ENCODE assay signal across 9 mouse cellular contexts in genomic region chr11:85577816-85578645, GRCm38 (mm10).
DNase-seq lines count a peak whose midpoint lies in the region; ATAC-seq lines count a peak whose summit lies in the region.
"Had no signal": no experiment of that assay in that cellular context is flagged by ENCODE, and none has a peak within 500 bp of the region (broad histone marks: within the 10 kb centered on the region; RNA-seq: fewer than 3 reads in every experiment).

No protein-coding gene starts in this region.

- no peak overlapping the region for H3K9ac ChIP-seq in embryonic facial prominence, embryonic 12.5 days
- no peak overlapping the region for H3K9ac ChIP-seq in hindbrain, embryonic 14.5 days
- H3K9ac ChIP-seq in midbrain, embryonic 16.5 days (ENCODE audit: low read depth, low read length) = no peak overlapping the region

- H3K4me3 ChIP-seq in embryonic facial prominence, embryonic 12.5 days = no peak overlapping the region
- no peak overlapping the region for H3K4me3 ChIP-seq in hindbrain, embryonic 14.5 days (replicated peaks; ENCODE audit: low read length)
- no peak overlapping the region for H3K4me3 ChIP-seq in midbrain, embryonic 16.5 days (ENCODE audit: low read depth, low read length)
- H3K4me3 ChIP-seq: limb, embryonic 10.5 days had no signal

- H3K36me3 ChIP-seq in embryonic facial prominence, embryonic 12.5 days = no peaks in the 10 kb centered on the region
- H3K36me3 ChIP-seq in hindbrain, embryonic 14.5 days (replicated peaks; ENCODE audit: control insufficient read depth, insufficient read depth) = no peaks in the 10 kb centered on the region
- H3K36me3 ChIP-seq in midbrain, embryonic 16.5 days (ENCODE audit: control insufficient read depth, insufficient read depth, low read length) = no peaks in the 10 kb centered on the region

- H3K27me3 ChIP-seq in embryonic facial prominence, embryonic 12.5 days = no peaks in the 10 kb centered on the region
- no peaks in the 10 kb centered on the region for H3K27me3 ChIP-seq in hindbrain, embryonic 14.5 days (ENCODE audit: control insufficient read depth, insufficient read depth, low read length)
- no peaks in the 10 kb centered on the region for H3K27me3 ChIP-seq in midbrain, embryonic 16.5 days (ENCODE audit: control insufficient read depth, insufficient read depth, low read depth, low read length)

- H3K9me3 ChIP-seq in embryonic facial prominence, embryonic 12.5 days = no peaks in the 10 kb centered on the region
- H3K9me3 ChIP-seq in hindbrain, embryonic 14.5 days (ENCODE audit: control insufficient read depth, low read length) = no peaks in the 10 kb centered on the region
- no peaks in the 10 kb centered on the region for H3K9me3 ChIP-seq in midbrain, embryonic 16.5 days (replicated peaks; ENCODE audit: control insufficient read depth, low read length, poor library complexity, severe bottlenecking)
- H3K9me3 ChIP-seq: limb, embryonic 10.5 days had no signal

- H3K4me1 ChIP-seq in embryonic facial prominence, embryonic 12.5 days = peaks cover 10% of the 10 kb centered on the region
- peaks cover 6% of the 10 kb centered on the region; the same call in 1 of the 2 replicates for H3K4me1 ChIP-seq in hindbrain, embryonic 14.5 days (replicated peaks; ENCODE audit: control insufficient read depth, insufficient read depth, low read length)
- peaks cover 5% of the 10 kb centered on the region; the same call in 1 of the 2 replicates for H3K4me1 ChIP-seq in midbrain, embryonic 16.5 days (ENCODE audit: control insufficient read depth, insufficient read depth, low read length)

- DNase-seq in left cerebral cortex, postnatal 10 days (ENCODE audit: extremely low spot score in 1 of 2, low spot score in 2 of 2) = peak; percentile 2 to 43
- no peak for DNase-seq in left cerebral cortex, adult 9 months (ENCODE audit: low spot score in 2 of 2)
- no peak for DNase-seq in hindbrain, embryonic 14.5 days (ENCODE audit: low spot score)
- no peak for DNase-seq in cerebellum, adult 11-12 months
- DNase-seq in testis, postnatal 10 days (ENCODE audit: low spot score) = no peak

- no peak overlapping the region for H3K4me2 ChIP-seq in embryonic facial prominence, embryonic 12.5 days (replicated peaks)
- no peak overlapping the region for H3K4me2 ChIP-seq in hindbrain, embryonic 14.5 days (replicated peaks)
- H3K4me2 ChIP-seq in midbrain, embryonic 16.5 days (ENCODE audit: low read length) = no peak overlapping the region

- intact Hi-C loops in left cerebral cortex, postnatal 10 days (cut with DNase I) = no loop called here

- 40% methylated on average over 15 of the region's 15 CpGs for WGBS in embryonic facial prominence, embryonic 12.5 days
- 58% methylated on average over 15 of the region's 15 CpGs for WGBS in hindbrain, embryonic 14.5 days
- WGBS in midbrain, embryonic 16.5 days = 49% methylated on average over 15 of the region's 15 CpGs

- ATAC-seq in embryonic facial prominence, embryonic 12.5 days (ENCODE audit: insufficient number of reproducible peaks, insufficient read depth, low FRiP score, low TSS enrichment) = no peak
- ATAC-seq in hindbrain, embryonic 14.5 days (ENCODE audit: low FRiP score) = no peak
- no peak for ATAC-seq in midbrain, embryonic 16.5 days
- ATAC-seq in activated CD4-positive, CD25-positive, alpha-beta regulatory T cell, adult 4 months = no peak

- H3K27ac ChIP-seq in embryonic facial prominence, embryonic 12.5 days = 0 out of 2 replicates have a peak overlapping the region, but pooled peaks have one; percentile 41
- peak overlapping the region; percentile 50 for H3K27ac ChIP-seq in hindbrain, embryonic 14.5 days
- H3K27ac ChIP-seq in midbrain, embryonic 16.5 days (ENCODE audit: low read length) = peak overlapping the region; percentile 31; the same call in 1 of the 2 replicates
- H3K27ac ChIP-seq: limb, embryonic 10.5 days had no signal

Comparison
In these comparisons a context has a peak if more than half of its experiments do, and no peak if none do; other contexts are left out.
1. DNase-seq: peak in left cerebral cortex, postnatal 10 days (2 of 2); none in left cerebral cortex, adult 9 months (0 of 2), hindbrain, embryonic 14.5 days (single experiment), cerebellum, adult 11-12 months (single experiment) and testis, postnatal 10 days (single experiment).
2. Peak in every context shown above with its lines, with median percentiles within 50 percentile points of each other: H3K27ac ChIP-seq.